Mouse (Mus musculus): ENCODE results near the gene Mbtps2. TPM values are rescaled to one million over a fixed set of nuclear protein-coding genes. Genes with fewer than 3 reads are reported as not detected.

Mbtps2 gene
- polyA plus RNA-seq, 1 experiment from 2014 or later, result 20.3 TPM

GRCm38 (mm10) chrX:157501871-157502270, 96.6 kb downstream of the Mbtps2 start:
- 70% methylated on average over 2 of the region's 2 CpGs for WGBS
- Histone ChIP-seq H3K27me3 (replicated peaks) (no peaks in the 10 kb centered on the region), H3K36me3 (no peaks in the 10 kb centered on the region), H3K27ac (ENCODE audit: poor library complexity, severe bottlenecking) (no peak overlapping the region), H3K9me3 (replicated peaks) (no peaks in the 10 kb centered on the region), H3K4me3 (no peak overlapping the region), H3K4me1 (replicated peaks) (no peaks in the 10 kb centered on the region), H3K4me2 (no peak overlapping the region), H3K9ac (no peak overlapping the region)
- ATAC-seq (ENCODE audit: insufficient number of reproducible peaks, low FRiP score), result no peak

GRCm38 (mm10) chrX:157500004-157500403, 98.5 kb downstream of the Mbtps2 start:
- no peak overlapping the region for H3K4me2 ChIP-seq
- no peak overlapping the region for H3K27ac ChIP-seq (ENCODE audit: poor library complexity, severe bottlenecking)
- no peaks in the 10 kb centered on the region for H3K27me3 ChIP-seq (replicated peaks)
- no peak for ATAC-seq (ENCODE audit: insufficient number of reproducible peaks, low FRiP score)
- H3K4me1 ChIP-seq (replicated peaks), result no peaks in the 10 kb centered on the region
- 74% methylated on average over 8 of the region's 8 CpGs for WGBS
- no peak overlapping the region for H3K4me3 ChIP-seq
- no peaks in the 10 kb centered on the region for H3K9me3 ChIP-seq (replicated peaks)
- H3K9ac ChIP-seq, result no peak overlapping the region
- no peaks in the 10 kb centered on the region for H3K36me3 ChIP-seq

- H3K9ac ChIP-seq, result no peak overlapping the region
- H3K4me2 ChIP-seq, result no peak overlapping the region
- no peak for ATAC-seq (ENCODE audit: insufficient number of reproducible peaks, low FRiP score)
- H3K36me3 ChIP-seq, result no peaks in the 10 kb centered on the region
- no peak overlapping the region for H3K27ac ChIP-seq (ENCODE audit: poor library complexity, severe bottlenecking)
- H3K4me1 ChIP-seq (replicated peaks), result 0 out of 2 replicates have a peak, but pooled peaks cover 5% of the 10 kb centered on the region
- WGBS, result 76% methylated on average over 4 of the region's 4 CpGs
- H3K4me3 ChIP-seq, result no peak overlapping the region
- no peaks in the 10 kb centered on the region for H3K9me3 ChIP-seq (replicated peaks)
- 0 out of 2 replicates have a peak, but pooled peaks cover 5% of the 10 kb centered on the region for H3K27me3 ChIP-seq (replicated peaks)
Observed at GRCm38 (mm10) chrX:157493159-157493558, 105.4 kb downstream of the Mbtps2 start.

DNA sequence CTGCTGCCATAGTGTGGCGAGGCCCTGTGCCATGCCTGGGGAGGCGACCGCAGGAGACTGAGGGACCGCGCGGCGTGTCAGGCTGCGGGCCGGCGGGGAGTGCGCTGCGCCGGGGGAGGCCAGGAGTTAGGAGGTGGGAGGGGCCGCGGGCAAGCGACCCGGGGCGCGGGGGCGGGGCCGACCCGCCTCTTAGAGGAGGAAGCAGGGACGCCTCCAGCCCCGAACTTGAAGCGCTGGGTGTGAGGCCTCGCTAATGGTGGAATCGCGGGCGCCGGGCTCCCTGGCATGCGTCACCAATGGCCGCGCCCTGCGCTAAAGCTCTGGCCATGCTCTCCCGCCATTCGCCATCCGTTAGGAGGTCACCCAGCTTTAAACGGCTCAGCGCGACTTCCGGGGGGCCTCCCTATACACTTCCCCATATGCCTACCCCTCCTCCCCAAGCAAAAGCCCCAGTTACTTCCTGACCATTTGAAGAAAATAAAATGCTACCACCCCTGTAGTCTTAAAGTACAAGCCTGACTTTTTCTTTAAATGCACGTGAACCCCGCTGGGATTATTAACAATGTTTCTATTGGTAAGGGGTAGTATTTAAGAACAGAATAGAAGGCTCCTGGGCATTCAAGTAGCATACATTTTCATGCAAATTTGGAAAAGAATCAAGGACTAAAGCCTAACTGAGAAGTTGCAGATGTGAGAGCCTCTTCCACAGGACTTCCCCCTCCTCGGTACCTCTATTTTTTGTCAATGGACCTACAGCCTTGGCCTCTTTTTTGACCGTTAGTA, 106.4 kb downstream of the Mbtps2 start, which contains the start of gene Sms:
Gene Sms, minus strand, starts transcription at position 344 of the 783 bp plus-strand sequence.
- Histone ChIP-seq H3K4me1 (replicated peaks) (0 out of 2 replicates have a peak, but pooled peaks cover 5% of the 10 kb centered on the region), H3K4me2 (peak within 1 kb of the TSS; percentile 72), H3K27ac (ENCODE audit: poor library complexity, severe bottlenecking) (peak within 1 kb of the TSS; percentile 85), H3K4me3 (peak within 1 kb of the TSS; percentile 89), H3K27me3 (replicated peaks) (0 out of 2 replicates have a peak, but pooled peaks cover 5% of the 10 kb centered on the region), H3K9me3 (replicated peaks) (no peaks in the 10 kb centered on the region), H3K9ac (peak within 1 kb of the TSS; percentile 91), H3K36me3 (no peaks in the 10 kb centered on the region)
- peak; percentile 92 for ATAC-seq (ENCODE audit: insufficient number of reproducible peaks, low FRiP score)
- WGBS, result 21% methylated on average over 34 of the region's 45 CpGs

- peak overlapping the region; percentile 89 for H3K4me3 ChIP-seq
- H3K36me3 ChIP-seq, result no peaks in the 10 kb centered on the region
- ATAC-seq (ENCODE audit: insufficient number of reproducible peaks, low FRiP score), result peak; percentile 51
- H3K27ac ChIP-seq (ENCODE audit: poor library complexity, severe bottlenecking), result peak overlapping the region; percentile 85
- H3K27me3 ChIP-seq (replicated peaks), result 0 out of 2 replicates have a peak, but pooled peaks cover 5% of the 10 kb centered on the region
- H3K9ac ChIP-seq, result peak overlapping the region; percentile 91
- peak overlapping the region; percentile 72 for H3K4me2 ChIP-seq
- 0 out of 2 replicates have a peak, but pooled peaks cover 5% of the 10 kb centered on the region for H3K4me1 ChIP-seq (replicated peaks)
- H3K9me3 ChIP-seq (replicated peaks), result no peaks in the 10 kb centered on the region
- WGBS, result 27% methylated on average over 88 of the region's 104 CpGs
Observed at GRCm38 (mm10) chrX:157491145-157491935, 107.2 kb downstream of the Mbtps2 start.

GRCm38 (mm10) chrX:157490769-157491144, 107.8 kb downstream of the Mbtps2 start:
- Histone ChIP-seq H3K9me3 (replicated peaks) (no peaks in the 10 kb centered on the region), H3K27ac (ENCODE audit: poor library complexity, severe bottlenecking) (peak overlapping the region; percentile 85), H3K36me3 (no peaks in the 10 kb centered on the region), H3K4me3 (peak overlapping the region; percentile 89), H3K4me1 (replicated peaks) (0 out of 2 replicates have a peak, but pooled peaks cover 5% of the 10 kb centered on the region), H3K4me2 (peak overlapping the region; percentile 72), H3K27me3 (replicated peaks) (0 out of 2 replicates have a peak, but pooled peaks cover 5% of the 10 kb centered on the region), H3K9ac (peak overlapping the region; percentile 91)
- 10% methylated on average over 12 of the region's 12 CpGs for WGBS
- ATAC-seq (ENCODE audit: insufficient number of reproducible peaks, low FRiP score), result no peak

DNA sequence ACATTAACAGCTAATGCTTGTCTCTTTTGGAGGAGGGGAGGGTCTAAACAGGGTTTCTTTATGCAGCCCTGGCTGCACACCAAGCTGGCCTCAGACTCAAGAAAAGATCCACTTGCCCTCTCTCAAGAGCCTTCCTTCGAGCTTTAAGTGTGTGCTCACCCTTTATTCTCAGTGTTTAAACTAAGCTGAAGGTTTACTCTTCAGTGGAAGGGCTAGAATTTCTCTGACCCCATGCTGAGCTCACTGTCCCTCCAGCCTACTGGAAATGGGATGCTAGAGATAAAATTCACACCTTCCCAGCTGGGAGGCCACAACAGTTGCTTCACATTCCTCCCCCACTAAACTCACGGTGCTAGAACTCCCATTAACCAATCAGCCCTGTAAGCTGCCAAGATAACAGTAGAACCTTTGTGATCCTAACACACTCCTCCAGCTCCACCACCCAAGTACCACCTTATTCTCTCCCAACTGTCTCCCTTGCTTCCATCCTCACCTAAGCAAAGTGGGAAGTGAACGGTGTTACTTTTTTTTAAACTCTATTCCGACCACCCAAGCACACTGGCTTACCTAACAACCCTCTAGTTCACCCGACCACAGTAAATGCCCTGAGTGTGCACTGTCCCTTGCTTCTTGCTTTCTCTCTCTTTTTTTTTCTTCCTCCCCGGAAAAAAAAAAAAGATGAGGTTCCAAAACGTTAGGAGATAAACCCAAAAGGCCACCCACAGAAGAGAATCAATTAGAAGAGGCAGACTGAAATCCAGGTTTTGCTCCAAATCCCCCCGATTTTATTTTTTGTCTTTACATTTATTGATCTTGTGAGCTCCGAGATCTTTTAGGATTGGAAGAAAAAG, 108.4 kb downstream of the Mbtps2 start:
- peak overlapping the region; percentile 72 for H3K4me2 ChIP-seq
- H3K4me1 ChIP-seq (replicated peaks), result 0 out of 2 replicates have a peak, but pooled peaks cover 5% of the 10 kb centered on the region
- 0 out of 2 replicates have a peak, but pooled peaks cover 5% of the 10 kb centered on the region for H3K27me3 ChIP-seq (replicated peaks)
- H3K9ac ChIP-seq, result peak overlapping the region; percentile 41; the same call in 1 of the 2 replicates
- ATAC-seq (ENCODE audit: insufficient number of reproducible peaks, low FRiP score), result no peak
- H3K36me3 ChIP-seq, result no peaks in the 10 kb centered on the region
- H3K9me3 ChIP-seq (replicated peaks), result no peaks in the 10 kb centered on the region
- H3K4me3 ChIP-seq, result peak overlapping the region; percentile 89
- no peak overlapping the region for H3K27ac ChIP-seq (ENCODE audit: poor library complexity, severe bottlenecking)
- 15% methylated on average over 9 of the region's 9 CpGs for WGBS

DNA sequence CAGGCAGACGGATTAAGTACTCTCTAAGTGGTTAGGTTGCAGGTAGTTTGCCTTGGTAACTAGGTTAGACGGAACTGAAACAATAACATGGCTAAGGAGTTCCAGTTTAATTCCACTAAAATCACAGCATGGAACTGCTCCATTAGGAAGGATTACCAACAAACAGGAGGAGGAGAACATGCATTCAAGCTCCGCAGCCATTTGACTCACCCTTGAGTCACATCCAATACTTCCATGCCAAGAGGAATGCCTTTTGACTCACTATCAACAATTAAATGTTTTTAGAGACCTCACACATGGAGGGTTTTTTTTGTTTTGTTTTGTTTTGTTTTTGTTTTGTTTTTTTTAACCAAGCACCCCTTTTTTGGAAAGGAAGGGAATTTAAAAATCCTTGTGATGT, 109.7 kb downstream of the Mbtps2 start:
- Histone ChIP-seq H3K36me3 (no peaks in the 10 kb centered on the region), H3K27ac (ENCODE audit: poor library complexity, severe bottlenecking) (no peak overlapping the region), H3K4me1 (replicated peaks) (0 out of 2 replicates have a peak, but pooled peaks cover 5% of the 10 kb centered on the region), H3K9me3 (replicated peaks) (no peaks in the 10 kb centered on the region), H3K9ac (no peak overlapping the region), H3K4me2 (no peak overlapping the region), H3K4me3 (no peak overlapping the region), H3K27me3 (replicated peaks) (0 out of 2 replicates have a peak, but pooled peaks cover 5% of the 10 kb centered on the region)
- WGBS, result 79% methylated on average over 3 of the region's 3 CpGs
- no peak for ATAC-seq (ENCODE audit: insufficient number of reproducible peaks, low FRiP score)

DNA sequence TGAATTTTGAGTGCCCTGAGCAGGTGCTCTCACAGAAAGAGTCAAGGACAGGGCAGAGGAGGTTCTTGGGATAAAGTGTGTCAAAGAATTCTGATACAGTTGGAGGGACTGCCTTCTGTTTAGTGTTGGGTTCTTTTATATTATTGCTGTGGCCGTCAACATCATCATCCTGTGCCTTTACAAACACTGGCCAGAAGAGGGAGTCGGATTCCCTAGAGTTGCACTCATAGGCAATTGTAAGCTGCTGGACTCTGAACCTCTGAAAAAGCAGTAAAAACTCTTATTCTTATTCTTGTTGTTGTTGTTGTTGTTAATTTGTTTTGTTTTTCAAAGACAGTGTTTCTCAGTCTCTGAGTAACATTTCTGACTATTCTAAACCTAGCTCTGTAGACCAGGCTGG, 111.8 kb downstream of the Mbtps2 start:
- Histone ChIP-seq H3K27me3 (replicated peaks) (0 out of 2 replicates have a peak, but pooled peaks cover 5% of the 10 kb centered on the region), H3K4me1 (replicated peaks) (0 out of 2 replicates have a peak, but pooled peaks cover 5% of the 10 kb centered on the region), H3K27ac (ENCODE audit: poor library complexity, severe bottlenecking) (no peak overlapping the region), H3K4me2 (no peak overlapping the region), H3K4me3 (no peak overlapping the region), H3K36me3 (no peaks in the 10 kb centered on the region), H3K9ac (no peak overlapping the region), H3K9me3 (replicated peaks) (no peaks in the 10 kb centered on the region)
- no peak for ATAC-seq (ENCODE audit: insufficient number of reproducible peaks, low FRiP score)
- 49% methylated on average over 2 of the region's 2 CpGs for WGBS

All from heart, embryonic 12.5 days (tissue).